In the genomic region with DNA sequence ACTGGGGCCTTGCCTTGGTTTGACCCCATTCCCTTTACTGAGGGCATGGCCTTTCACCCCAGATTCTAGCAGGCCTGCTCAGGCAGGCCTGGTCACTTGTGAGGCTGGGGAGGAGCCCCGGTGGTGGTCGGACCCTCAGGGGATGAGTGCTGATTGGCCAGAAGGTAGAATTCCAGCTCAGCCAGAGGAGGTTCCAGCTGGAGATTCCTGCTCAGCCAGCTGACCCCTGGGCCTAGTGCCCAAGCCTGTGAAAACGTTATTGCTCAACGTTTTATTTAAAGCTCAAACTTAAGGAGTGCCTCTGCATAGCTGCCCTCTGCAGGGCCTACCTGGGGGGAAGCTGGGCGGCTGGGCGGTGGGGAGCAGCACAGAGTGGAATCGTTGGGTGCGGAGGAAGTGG, we compare ENCODE assay signal across 14 mouse cellular contexts. TPM values are rescaled to one million over a fixed set of nuclear protein-coding genes. Genes with fewer than 3 reads are reported as not detected.
DNase-seq lines count a peak whose midpoint lies in the region; TF ChIP-seq lines count a peak whose summit lies in the region.
"Had no signal": no experiment of that assay in that cellular context is flagged by ENCODE, and none has a peak within 500 bp of the region (broad histone marks: within the 10 kb centered on the region; RNA-seq: fewer than 3 reads in every experiment).

No protein-coding gene starts in this region.

- DNase-seq in embryo, embryonic 10 days (ENCODE audit: low spot score), result peak; percentile 69
- DNase-seq in embryo, embryonic 11 days, result no peak
- DNase-seq in urinary bladder, postnatal 14 days (ENCODE audit: low spot score), result peak; percentile 54
- no peak for DNase-seq in urinary bladder, postnatal 10 days (ENCODE audit: low spot score)
- peak; percentile 65 for DNase-seq in lung, adult 2 months
- DNase-seq in layer of hippocampus, postnatal 10 days (ENCODE audit: low spot score in 2 of 2), result no peak
- no peak for DNase-seq in left cerebral cortex, adult 18-20 months (ENCODE audit: low spot score in 2 of 2)
- DNase-seq in cerebellum, postnatal 14 days, result no peak
- DNase-seq: cerebellum, adult 9-11 months; spleen, adult 18-20 months; thymus, postnatal 25 days had no signal

- no peak for TF ChIP-seq CTCF in lung, adult 2 months (IDR thresholded peaks at IDR 0.05; ENCODE audit: insufficient read depth, low read length)

- 44% methylated on average over 8 of the region's 8 CpGs for WGBS in lung, adult 2 months

- no peak for TF ChIP-seq POLR2A in lung, adult 2 months (IDR thresholded peaks at IDR 0.05; ENCODE audit: borderline replicate concordance, extremely low read depth, low read depth, low read length)

- peaks cover 21% of the 10 kb centered on the region for H3K4me1 ChIP-seq in lung, adult 2 months (ENCODE audit: control insufficient read depth, insufficient read depth, low read length)

- H3K4me3 ChIP-seq in lung, adult 2 months (replicated peaks; ENCODE audit: extremely low read depth, low read depth, low read length), result no peak overlapping the region

RNA-seq across cellular contexts. Expression of a gene that starts 6.7 kb away (rescaled TPM):
- 68.6 and 83.1 TPM in 2 replicates for polyA plus RNA-seq in lung, adult 2 months (2012; rRNA removed)
- 10 to 100 TPM; 11.4 to 11.6 TPM for total RNA-seq in layer of hippocampus, postnatal 10 days (2021)
- 1 to 10 TPM; 2.5 to 5.0 TPM for total RNA-seq in left cerebral cortex, adult 18-20 months (2021)
- total RNA-seq: hematopoietic stem cell, adult 5-6 weeks had no signal

RNA-seq across cellular contexts. Expression of a gene that starts 16.8 kb away (rescaled TPM):
- polyA plus RNA-seq in lung, adult 2 months (2012; rRNA removed), result 223 and 276 TPM in 2 replicates
- total RNA-seq in layer of hippocampus, postnatal 10 days (2021), result 100 to 1,000 TPM; 135 to 141 TPM
- total RNA-seq in left cerebral cortex, adult 18-20 months (2021), result 100 to 1,000 TPM; 172 to 194 TPM

RNA-seq across cellular contexts. Expression of a gene that starts 35.1 kb away (rescaled TPM):
- polyA plus RNA-seq in lung, adult 2 months (2012; rRNA removed), result 20.2 and 20.3 TPM in 2 replicates
- 10 to 100 TPM; 27.3 to 33.0 TPM for total RNA-seq in layer of hippocampus, postnatal 10 days (2021)
- total RNA-seq in left cerebral cortex, adult 18-20 months (2021), result 10 to 100 TPM; 31.3 to 34.8 TPM

RNA-seq across cellular contexts. Expression of a gene that starts 37.2 kb away (rescaled TPM):
- polyA plus RNA-seq in lung, adult 2 months (2012; rRNA removed), result 9.9 and 10.0 TPM in 2 replicates
- 1 to 10 TPM; 4.7 to 5.2 TPM for total RNA-seq in layer of hippocampus, postnatal 10 days (2021)
- under 1 TPM; 0.26 to 0.86 TPM for total RNA-seq in left cerebral cortex, adult 18-20 months (2021)
- total RNA-seq: hematopoietic stem cell, adult 5-6 weeks; megakaryocyte-erythroid progenitor cell, adult 5-6 weeks had no signal
- polyA plus RNA-seq: neural tube, embryonic 14.5 days had no signal

Comparison
In these comparisons a context has a peak if more than half of its experiments do, and no peak if none do; other contexts are left out.
1. DNase-seq: peak in embryo, embryonic 10 days (single experiment), urinary bladder, postnatal 14 days (single experiment) and lung, adult 2 months (single experiment); none in embryo, embryonic 11 days (single experiment), urinary bladder, postnatal 10 days (single experiment), layer of hippocampus, postnatal 10 days (0 of 2), left cerebral cortex, adult 18-20 months (0 of 2) and cerebellum, postnatal 14 days (0 of 2).